Mouse (Mus musculus) liver, embryonic 14.5 days (tissue): ENCODE results near the gene Fbxo10. TPM values are rescaled to one million over a fixed set of nuclear protein-coding genes. Genes with fewer than 3 reads are reported as not detected.

Experiments
- ATAC-seq: fragments of 200-750 bp; cut with Nextera tagmentation; 2 replicates; pipeline ENCODE4 v1.8.0; 2017; ENCODE audit warnings: moderate number of reproducible peaks, mild to moderate bottlenecking, moderate library complexity; ENCODE audit not compliant: insufficient read depth
- DNase-seq, 3 experiments: peaks; one replicate each; pipeline ENCODE4 v3.0.0-alpha.2; 2012 to 2013; ENCODE audit warnings: low read depth in 3 of 3, low spot score in 3 of 3
- H3K27ac ChIP-seq: fragments of 300-500 bp; sonication (generic); 2 replicates; pipeline ENCODE4 v1.5.1; 2014; ENCODE audit warnings: moderate library complexity, mild to moderate bottlenecking, control low read depth, inconsistent platforms
- H3K27me3 ChIP-seq: fragments of 300-500 bp; sonication (generic); 2 replicates; pipeline ENCODE4 v1.6.1; 2014; ENCODE audit warnings: mild to moderate bottlenecking, low read length, moderate library complexity; ENCODE audit not compliant: control insufficient read depth, insufficient read depth
- H3K36me3 ChIP-seq: fragments of 300-500 bp; sonication (generic); replicated peaks from 2 replicates; pipeline ENCODE4 v1.6.1; 2014; ENCODE audit warnings: low read depth; ENCODE audit not compliant: control insufficient read depth, insufficient read depth
- H3K4me1 ChIP-seq, 2 experiments: fragments of 200-500 bp in 1 of 2; fragments of 300-500 bp in 1 of 2; sonication (generic) in 1 of 2; replicated peaks; 2 replicates each; pipeline ENCODE4 v1.6.1; 2012 to 2014; ENCODE audit warnings: antibody characterized with exemption in 1 of 2, inconsistent platforms in 1 of 2, low read length in 1 of 2; ENCODE audit not compliant: control insufficient read depth in 2 of 2, insufficient read depth in 2 of 2
- H3K4me2 ChIP-seq: fragments of 300-500 bp; sonication (generic); 2 replicates; pipeline ENCODE4 v1.6.1; 2014; ENCODE audit warnings: low read depth, mild to moderate bottlenecking, control low read depth, moderate library complexity
- H3K4me3 ChIP-seq, 2 experiments: fragments of 200-500 bp in 1 of 2; fragments of 300-500 bp in 1 of 2; sonication (generic) in 1 of 2; 2 replicates each; pipeline ENCODE4 v1.5.1; 2012 to 2014; ENCODE audit warnings: low read depth in 2 of 2, low read length in 2 of 2, mild to moderate bottlenecking in 2 of 2, control low read depth in 1 of 2, inconsistent platforms in 1 of 2, moderate library complexity in 1 of 2; ENCODE audit not compliant: insufficient read depth in 1 of 2
- H3K9ac ChIP-seq: fragments of 300-500 bp; sonication (generic); replicated peaks from 2 replicates; pipeline ENCODE4 v1.6.1; 2014; ENCODE audit warnings: mild to moderate bottlenecking, control low read depth, moderate library complexity
- H3K9me3 ChIP-seq: fragments of 300-500 bp; sonication (generic); 2 replicates; pipeline ENCODE4 v1.6.1; 2016; ENCODE audit warnings: low read length, mixed read lengths; ENCODE audit not compliant: control insufficient read depth
- CTCF ChIP-seq: IDR thresholded peaks from 2 replicates; pipeline ENCODE4 v1.5.1; 2016; ENCODE audit warnings: antibody characterized with exemption, low read depth, control low read depth
- EP300 ChIP-seq: IDR thresholded peaks from 2 replicates; pipeline ENCODE4 v1.6.1; 2016; ENCODE audit warnings: antibody characterized with exemption, low read depth
- WGBS: fragments of 180-500 bp; shearing (Covaris S2); extraction: QIAGEN DNeasy Blood & Tissue Kit; methylation state at CpG from one replicate; pipeline ENCODE4 v1.1.7; 2014; ENCODE audit not compliant: insufficient replicate concordance; 5-methylcytosine and 5-hydroxymethylcytosine counted together
- polyA plus RNA-seq, 2 experiments: library from polyadenylated mRNA; depleted of rRNA in 1 of 2; stranded (reverse) in 1 of 2; unstranded in 1 of 2; fragments of >200 nt; fragmentation: Nextera tagmentation in 1 of 2; extraction: Ambion mirVana in 1 of 2; gene quantifications; 2 replicates each; pipeline versions ENCODE4 v1.2.1 to v1.2.3; 2012 to 2014

Gene Fbxo10
- polyA plus RNA-seq, 2 experiments: 2.4 to 4.3 TPM

DNA sequence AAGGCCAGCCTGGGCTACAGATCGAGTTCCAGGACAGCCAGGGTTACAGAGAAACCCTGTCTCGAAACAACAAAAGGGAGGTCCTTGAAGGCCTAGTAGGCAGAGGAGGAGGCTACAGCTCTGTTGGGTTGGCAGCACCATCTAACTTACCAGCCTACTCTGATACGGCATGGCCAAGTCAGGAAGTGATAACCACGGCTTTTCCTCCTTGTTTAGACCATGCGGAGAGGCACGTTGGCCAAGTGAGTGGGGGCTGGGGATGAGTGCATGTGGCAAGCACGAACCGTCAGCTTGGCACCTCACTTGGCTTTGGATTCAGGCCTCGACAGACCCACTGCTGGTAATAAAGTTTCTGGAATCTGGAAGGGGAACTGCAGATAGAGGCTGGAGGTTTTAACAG is 51.8 kb downstream of the Fbxo10 start:
- Histone ChIP-seq H3K4me3 (no peak overlapping the region), H3K27me3 (no peaks in the 10 kb centered on the region), H3K4me2 (no peak overlapping the region), H3K36me3 (no peaks in the 10 kb centered on the region; the same call in 1 of the 2 replicates), H3K9ac (no peak overlapping the region), H3K27ac (no peak overlapping the region), H3K4me1 (no peaks in the 10 kb centered on the region), H3K9me3 (no peaks in the 10 kb centered on the region)
- 43% methylated on average over 9 of the region's 9 CpGs for WGBS
- TF ChIP-seq EP300 (no peak), CTCF (no peak)
- ATAC-seq (no peak), DNase-seq (no peak)

DNA sequence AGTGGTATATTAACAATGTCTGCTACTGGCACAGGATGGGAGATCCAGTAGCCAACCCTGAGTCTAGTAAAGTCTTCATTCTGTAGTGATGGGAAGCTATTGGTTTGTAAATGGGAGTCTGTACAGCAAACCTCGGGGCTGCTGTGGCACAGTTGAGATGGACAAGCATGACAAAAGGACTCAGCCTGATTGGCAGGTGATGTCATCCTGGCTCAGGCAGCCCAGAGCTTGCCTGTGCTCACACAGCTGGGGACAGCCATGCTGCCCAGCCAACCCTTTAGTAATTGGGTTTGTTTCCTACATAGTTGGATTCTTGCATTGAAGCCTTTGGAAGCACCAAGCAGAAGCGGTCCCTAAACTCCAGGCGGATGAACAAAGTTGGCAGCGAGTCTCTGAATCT is 57.9 kb downstream of the Fbxo10 start:
- peaks cover 2% of the 10 kb centered on the region; the same call in 1 of the 2 replicates for H3K36me3 ChIP-seq
- ATAC-seq: no peak
- H3K27ac ChIP-seq: no peak overlapping the region
- TF ChIP-seq CTCF: no peak
- no peak for TF ChIP-seq EP300
- H3K4me3 ChIP-seq: no peak overlapping the region
- no peaks in the 10 kb centered on the region for H3K4me1 ChIP-seq
- H3K4me2 ChIP-seq: no peak overlapping the region
- H3K9ac ChIP-seq: no peak overlapping the region
- no peaks in the 10 kb centered on the region for H3K27me3 ChIP-seq
- no peaks in the 10 kb centered on the region for H3K9me3 ChIP-seq
- DNase-seq: no peak
- WGBS: 88% methylated on average over 4 of the region's 4 CpGs

GRCm38 (mm10) chr4:45019009-45019408 is 65.4 kb downstream of the Fbxo10 start:
- 1% methylated on average over 14 of the region's 14 CpGs for whole genome bisulfite sequencing

GRCm38 (mm10) chr4:45018452-45018980 is 65.9 kb downstream of the Fbxo10 start, which contains the start of gene Polr1e:
TSS of gene Polr1e (plus strand) at chr4:45018583.
- no peak for TF ChIP-seq CTCF
- no peak for TF ChIP-seq EP300
- no peaks in the 10 kb centered on the region for H3K36me3 ChIP-seq
- no peaks in the 10 kb centered on the region for H3K27me3 ChIP-seq
- no peak within 1 kb of the TSS for H3K27ac ChIP-seq
- H3K9ac ChIP-seq: peak within 1 kb of the TSS; percentile 72
- peak within 1 kb of the TSS; percentile 87 for H3K4me2 ChIP-seq
- 0% methylated on average over 29 of the region's 29 CpGs for WGBS
- no peaks in the 10 kb centered on the region for H3K9me3 ChIP-seq
- H3K4me1 ChIP-seq: peaks cover 8 to 19% of the 10 kb centered on the region in 2 experiments; a peak in 3 of 4 replicates
- peak; percentile 89 for ATAC-seq
- peak within 1 kb of the TSS; percentile 89 to 99 for H3K4me3 ChIP-seq
- DNase-seq: peak; percentile 88 to 95 (median 92)

More at GRCm38 (mm10) chr4:45019009-45019408, 65.4 kb downstream of the Fbxo10 start:
- peak overlapping the region; percentile 87 for H3K4me2 ChIP-seq
- no peaks in the 10 kb centered on the region for H3K27me3 ChIP-seq
- no peaks in the 10 kb centered on the region for H3K9me3 ChIP-seq
- ATAC-seq (no peak), DNase-seq (no peak)
- peak overlapping the region; percentile 89 to 99 for H3K4me3 ChIP-seq
- H3K9ac ChIP-seq: peak overlapping the region; percentile 72
- TF ChIP-seq CTCF (no peak), EP300 (no peak)
- H3K27ac ChIP-seq: no peak overlapping the region
- H3K4me1 ChIP-seq: peaks cover 4 to 16% of the 10 kb centered on the region in 2 experiments; a peak in 3 of 4 replicates
- H3K36me3 ChIP-seq: no peaks in the 10 kb centered on the region

GRCm38 (mm10) chr4:45015615-45016014 is 68.8 kb downstream of the Fbxo10 start:
- Histone ChIP-seq H3K9ac (no peak overlapping the region), H3K9me3 (no peaks in the 10 kb centered on the region), H3K4me1 (peaks cover 13 to 26% of the 10 kb centered on the region in 2 experiments), H3K4me2 (no peak overlapping the region), H3K27ac (no peak overlapping the region), H3K36me3 (no peaks in the 10 kb centered on the region), H3K4me3 (no peak overlapping the region), H3K27me3 (no peaks in the 10 kb centered on the region)
- DNase-seq (peak in 2 of 3 experiments; percentile 49 to 54), ATAC-seq (no peak)
- TF ChIP-seq CTCF (peak; percentile 71), EP300 (no peak)
- WGBS: 10% methylated on average over 3 of the region's 3 CpGs
